Mouse (Mus musculus) limb, embryonic 12.5 days (tissue): Measurements from ENCODE around the gene Ppm1m. TPM values are rescaled to one million over a fixed set of nuclear protein-coding genes. Genes with fewer than 3 reads are reported as not detected.

ENCODE experiments used
- ATAC-seq: fragments of 200-750 bp; cut with Nextera tagmentation; 2 replicates; pipeline ENCODE4 v1.8.0; 2017; ENCODE audit warnings: low read depth, moderate TSS enrichment; ENCODE audit not compliant: insufficient number of reproducible peaks, insufficient read depth, low FRiP score, low TSS enrichment
- H3K27ac ChIP-seq: fragments of 300-500 bp; sonication (generic); 2 replicates; pipeline ENCODE4 v1.5.1; 2016; ENCODE audit warnings: mild to moderate bottlenecking, moderate library complexity
- H3K27me3 ChIP-seq: fragments of 300-500 bp; sonication (generic); 2 replicates; pipeline ENCODE4 v1.6.1; 2016; ENCODE audit warnings: mild to moderate bottlenecking, moderate library complexity
- H3K36me3 ChIP-seq: fragments of 300-500 bp; sonication (generic); 2 replicates; pipeline ENCODE4 v1.6.1; 2016; ENCODE audit warnings: mild to moderate bottlenecking, moderate library complexity
- H3K4me1 ChIP-seq: fragments of 300-500 bp; sonication (generic); replicated peaks from 2 replicates; pipeline ENCODE4 v1.6.1; 2016
- H3K4me2 ChIP-seq: fragments of 300-500 bp; sonication (generic); 2 replicates; pipeline ENCODE4 v1.6.1; 2016; ENCODE audit warnings: mild to moderate bottlenecking, moderate library complexity
- H3K4me3 ChIP-seq: fragments of 300-500 bp; sonication (generic); replicated peaks from 2 replicates; pipeline ENCODE4 v1.5.1; 2016; ENCODE audit warnings: mild to moderate bottlenecking
- H3K9ac ChIP-seq: fragments of 300-500 bp; sonication (generic); replicated peaks from 2 replicates; pipeline ENCODE4 v1.6.1; 2016; ENCODE audit warnings: mild to moderate bottlenecking, moderate library complexity
- H3K9me3 ChIP-seq: fragments of 300-500 bp; sonication (generic); 2 replicates; pipeline ENCODE4 v1.6.1; 2016; ENCODE audit warnings: mild to moderate bottlenecking, moderate library complexity
- WGBS: fragments of 180-500 bp; shearing (Covaris S2); methylation state at CpG from one replicate; pipeline ENCODE4 v1.1.7; 2016; 5-methylcytosine and 5-hydroxymethylcytosine counted together
- polyA plus RNA-seq: library from polyadenylated mRNA; unstranded; fragments of >200 nt; fragmentation: Nextera tagmentation; extraction: Ambion mirVana; gene quantifications from 2 replicates; pipeline ENCODE4 v1.2.1, GENCODE M21; 2016

The Ppm1m gene
- polyA plus RNA-seq, 1 experiment from 2014 or later: 60.7 TPM

DNA sequence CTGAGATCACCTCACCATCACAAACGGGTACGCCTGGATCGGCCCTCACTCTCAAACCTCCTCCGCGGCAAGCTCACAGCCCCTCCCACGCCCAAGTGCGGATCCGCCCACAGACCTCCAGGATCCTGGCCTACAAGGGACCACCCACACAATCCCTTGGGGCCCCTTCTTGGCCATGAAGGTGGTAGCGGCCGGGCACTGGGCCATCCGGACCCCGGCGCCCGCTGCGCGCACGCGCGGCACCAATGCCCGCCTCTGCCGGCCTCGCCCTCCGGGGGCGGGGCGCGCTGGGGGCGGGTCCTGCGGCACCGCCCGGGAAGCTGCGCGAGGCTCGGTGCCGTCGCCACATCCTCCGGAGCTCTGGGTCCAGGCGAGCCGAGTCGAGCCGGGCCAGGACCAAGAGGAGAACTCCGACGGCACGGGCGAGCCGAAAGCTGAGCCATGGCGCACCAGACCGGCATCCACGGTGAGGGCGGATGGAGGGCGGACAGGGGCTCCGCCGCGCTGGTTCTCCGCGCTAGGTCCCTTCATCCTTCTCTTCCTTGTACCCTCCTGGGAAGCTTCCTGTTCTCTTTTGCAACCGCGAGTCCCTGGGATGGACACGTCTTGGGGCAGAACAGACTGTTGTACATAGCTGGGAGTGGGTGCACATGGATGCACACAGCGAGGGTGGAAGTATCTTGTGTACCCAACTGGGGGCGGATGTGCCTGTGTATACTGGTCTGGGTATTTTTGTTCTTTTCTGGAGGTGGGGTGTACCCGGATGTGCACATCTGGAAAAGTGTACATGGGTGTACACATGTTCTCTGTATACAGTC is 3.5 kb upstream of the Ppm1m start, which contains the start of gene Twf2:
Twf2 (plus strand) TSS at position 290 of the 818 bp plus-strand sequence.
- 1% methylated on average over 61 of the region's 61 CpGs for WGBS
- H3K27ac ChIP-seq: peak within 1 kb of the TSS; percentile 62; the same call in 1 of the 2 replicates
- peak within 1 kb of the TSS; percentile 54 for H3K4me2 ChIP-seq
- H3K9ac ChIP-seq: peak within 1 kb of the TSS; percentile 70
- H3K27me3 ChIP-seq: no peaks in the 10 kb centered on the region
- peak within 1 kb of the TSS; percentile 57 for H3K4me3 ChIP-seq
- peak; percentile 76 for ATAC-seq
- H3K9me3 ChIP-seq: no peaks in the 10 kb centered on the region
- H3K4me1 ChIP-seq: peaks cover 27% of the 10 kb centered on the region
- peaks cover 11% of the 10 kb centered on the region for H3K36me3 ChIP-seq

DNA sequence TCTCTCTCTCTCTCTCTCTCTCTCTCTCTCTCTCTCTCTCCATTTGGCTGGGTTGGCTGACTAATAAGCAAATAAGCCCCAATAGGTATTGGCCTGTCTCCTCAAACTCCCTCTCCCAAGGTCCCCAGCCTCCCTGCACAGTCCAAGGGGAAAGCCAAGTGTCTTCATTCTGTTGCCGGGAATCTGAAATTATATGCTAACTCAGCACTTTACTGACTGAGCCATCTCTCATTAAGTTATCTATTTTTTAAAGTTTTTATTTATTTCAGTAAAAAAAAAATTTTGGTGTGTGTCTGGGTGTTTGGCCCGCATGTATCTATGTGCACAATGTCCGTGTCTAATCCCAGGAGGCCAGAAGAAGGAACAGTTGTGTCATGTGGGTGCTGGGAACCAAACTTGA is 2.3 kb upstream of the Ppm1m start:
- H3K9me3 ChIP-seq: no peaks in the 10 kb centered on the region
- H3K4me2 ChIP-seq: peak overlapping the region; percentile 54
- ATAC-seq: no peak
- H3K27me3 ChIP-seq: no peaks in the 10 kb centered on the region
- no peak overlapping the region for H3K9ac ChIP-seq
- 78% methylated on average over 3 of the region's 3 CpGs for WGBS
- peak overlapping the region; percentile 57; the same call in 1 of the 2 replicates for H3K4me3 ChIP-seq
- H3K36me3 ChIP-seq: peaks cover 3% of the 10 kb centered on the region; the same call in 1 of the 2 replicates
- H3K4me1 ChIP-seq: peaks cover 38% of the 10 kb centered on the region
- H3K27ac ChIP-seq: peak overlapping the region; percentile 62; the same call in 1 of the 2 replicates

DNA sequence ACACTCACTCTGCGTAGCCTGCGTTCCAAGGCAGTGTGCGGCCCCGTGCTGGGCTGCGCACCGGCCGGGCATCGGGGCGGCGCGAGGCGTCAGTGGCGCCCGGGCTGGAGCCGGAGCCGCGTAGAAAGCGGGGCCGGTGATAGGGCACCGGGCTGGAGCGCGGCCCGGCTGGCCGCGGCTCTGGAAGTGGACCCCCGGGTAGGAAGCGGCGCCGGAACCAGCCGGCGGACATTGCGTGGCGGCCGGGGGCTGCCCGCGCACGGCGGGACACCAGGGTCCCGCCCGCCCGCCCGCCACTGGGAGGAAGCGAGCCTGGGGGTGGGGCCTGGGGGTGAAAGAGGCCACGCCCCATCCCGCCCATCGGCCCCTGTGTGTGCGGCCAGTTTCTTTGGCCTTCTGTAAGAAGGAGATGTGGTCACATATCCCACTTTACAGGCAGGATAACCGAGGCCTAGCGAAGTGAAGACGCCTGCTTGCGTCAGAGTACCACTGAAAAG is 536 bp downstream of the Ppm1m start:
- H3K27me3 ChIP-seq: no peaks in the 10 kb centered on the region
- WGBS: under 1% methylated on average over 47 of the region's 51 CpGs
- H3K9ac ChIP-seq: peak overlapping the region; percentile 79
- peaks cover 34% of the 10 kb centered on the region for H3K4me1 ChIP-seq
- H3K27ac ChIP-seq: 0 out of 2 replicates have a peak overlapping the region, but pooled peaks have one; percentile 41
- peak overlapping the region; percentile 73 for H3K4me3 ChIP-seq
- peaks cover 27% of the 10 kb centered on the region for H3K36me3 ChIP-seq
- ATAC-seq: peak; percentile 48
- peak overlapping the region; percentile 67 for H3K4me2 ChIP-seq
- no peaks in the 10 kb centered on the region for H3K9me3 ChIP-seq

GRCm38 (mm10) chr9:106197732-106198131 is 1.8 kb downstream of the Ppm1m start:
- WGBS: 89% methylated on average over 9 of the region's 9 CpGs
- ATAC-seq: no peak
- peak overlapping the region; percentile 67 for H3K4me2 ChIP-seq

DNA sequence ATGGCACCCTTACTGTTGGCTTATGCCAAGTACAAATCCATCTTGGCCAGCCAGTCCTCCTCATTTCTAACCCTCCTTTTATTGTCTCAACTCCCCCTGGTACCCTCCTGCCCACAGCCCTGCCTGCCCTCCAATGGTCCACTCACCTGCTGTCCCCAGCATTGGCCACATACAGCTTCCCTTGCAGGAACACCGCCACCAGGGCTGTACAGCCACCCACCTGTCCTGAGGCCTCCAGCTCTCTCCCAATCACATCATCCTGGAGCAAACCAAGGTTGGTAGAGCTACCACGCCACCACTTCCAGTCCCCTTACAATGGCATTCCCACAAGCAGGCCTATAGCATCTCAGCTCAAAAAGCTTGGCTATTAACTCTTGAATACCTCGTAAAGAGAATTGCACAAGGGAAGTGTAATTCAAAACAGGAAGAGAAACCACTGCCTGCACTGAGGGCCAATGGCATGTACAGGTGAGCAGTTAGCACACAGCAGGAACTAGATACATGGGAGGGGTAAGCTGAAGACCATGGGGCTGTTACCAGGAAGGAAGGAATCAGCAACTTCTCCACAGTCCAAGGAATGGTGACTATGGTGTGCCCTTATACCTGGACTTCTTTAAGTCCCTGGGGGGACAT is 2.3 kb downstream of the Ppm1m start:
- no peaks in the 10 kb centered on the region for H3K27me3 ChIP-seq
- ATAC-seq: no peak
- peaks cover 43% of the 10 kb centered on the region for H3K36me3 ChIP-seq
- H3K4me2 ChIP-seq: peak overlapping the region; percentile 67; the same call in 1 of the 2 replicates
- 76% methylated on average over 3 of the region's 3 CpGs for WGBS
- H3K9ac ChIP-seq: peak overlapping the region; percentile 37; the same call in 1 of the 2 replicates
- no peaks in the 10 kb centered on the region for H3K9me3 ChIP-seq
- peaks cover 24% of the 10 kb centered on the region for H3K4me1 ChIP-seq
- H3K27ac ChIP-seq: no peak overlapping the region
- H3K4me3 ChIP-seq: no peak overlapping the region

More at GRCm38 (mm10) chr9:106197732-106198131, 1.8 kb downstream of the Ppm1m start:
- Histone ChIP-seq H3K9me3 (no peaks in the 10 kb centered on the region), H3K4me3 (peak overlapping the region; percentile 73), H3K36me3 (peaks cover 38% of the 10 kb centered on the region), H3K4me1 (peaks cover 28% of the 10 kb centered on the region), H3K27ac (no peak overlapping the region), H3K9ac (peak overlapping the region; percentile 37; the same call in 1 of the 2 replicates), H3K27me3 (no peaks in the 10 kb centered on the region)

DNA sequence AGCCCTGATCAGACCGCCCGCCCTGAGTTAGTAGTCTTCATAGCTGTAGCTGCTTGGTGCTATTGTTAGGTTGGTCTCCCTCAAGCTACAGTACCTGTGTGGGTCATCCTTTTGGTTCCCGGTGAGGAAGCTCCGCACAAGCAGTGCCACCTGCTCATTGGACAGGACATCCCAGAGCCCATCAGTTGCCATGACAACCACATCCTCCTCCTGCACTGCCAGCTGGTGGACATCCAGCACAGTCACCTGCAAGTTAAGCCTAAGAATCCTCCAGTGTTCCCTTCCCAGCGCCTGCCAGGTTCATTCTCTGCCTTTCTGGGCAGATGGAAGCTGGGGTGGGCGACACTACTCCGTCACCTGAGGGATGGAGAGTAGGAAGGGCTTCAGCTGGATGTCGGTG is 3.9 kb downstream of the Ppm1m start:
- H3K9me3 ChIP-seq: no peaks in the 10 kb centered on the region
- peaks cover 21% of the 10 kb centered on the region for H3K4me1 ChIP-seq
- no peak for ATAC-seq
- H3K4me3 ChIP-seq: no peak overlapping the region
- no peak overlapping the region for H3K27ac ChIP-seq
- H3K27me3 ChIP-seq: no peaks in the 10 kb centered on the region
- H3K9ac ChIP-seq: no peak overlapping the region
- 87% methylated on average over 8 of the region's 8 CpGs for WGBS
- H3K4me2 ChIP-seq: no peak overlapping the region
- H3K36me3 ChIP-seq: peaks cover 58% of the 10 kb centered on the region

- Histone ChIP-seq H3K4me3 (no peak overlapping the region), H3K27me3 (no peaks in the 10 kb centered on the region), H3K36me3 (peaks cover 73% of the 10 kb centered on the region), H3K9me3 (no peaks in the 10 kb centered on the region), H3K9ac (no peak overlapping the region), H3K4me1 (peaks cover 17% of the 10 kb centered on the region), H3K4me2 (no peak overlapping the region), H3K27ac (no peak overlapping the region)
- 87% methylated on average over 8 of the region's 8 CpGs for WGBS
- ATAC-seq: no peak
Measured at GRCm38 (mm10) chr9:106193930-106194807, 5.4 kb downstream of the Ppm1m start.

DNA sequence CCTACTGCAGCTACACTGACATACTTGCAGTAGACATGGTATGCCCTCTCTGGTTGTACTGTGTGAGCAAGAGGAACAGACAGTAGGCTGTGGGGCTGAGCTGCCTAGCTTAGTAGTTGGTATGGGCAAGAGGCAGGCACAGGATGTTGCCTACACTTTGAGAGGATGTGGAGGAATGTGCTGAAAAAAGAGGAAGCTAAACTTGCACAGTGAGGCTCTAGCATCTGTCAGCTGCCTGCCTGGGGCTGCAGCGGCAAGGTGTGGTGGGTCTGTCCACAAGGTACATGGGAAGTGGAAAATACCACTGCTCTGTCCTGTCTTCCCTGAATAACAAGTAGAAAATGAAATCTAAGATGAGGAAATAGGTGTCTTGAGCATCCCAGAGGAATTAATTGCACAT is 6.5 kb downstream of the Ppm1m start:
- peaks cover 85% of the 10 kb centered on the region for H3K36me3 ChIP-seq
- peaks cover 11% of the 10 kb centered on the region for H3K4me1 ChIP-seq
- WGBS: 86% methylated on average over 1 of the region's 1 CpGs
- H3K27ac ChIP-seq: no peak overlapping the region
- no peaks in the 10 kb centered on the region for H3K27me3 ChIP-seq
- no peak overlapping the region for H3K9ac ChIP-seq
- no peaks in the 10 kb centered on the region for H3K9me3 ChIP-seq
- no peak overlapping the region for H3K4me2 ChIP-seq
- no peak for ATAC-seq
- no peak overlapping the region for H3K4me3 ChIP-seq

GRCm38 (mm10) chr9:106192024-106192423 is 7.5 kb downstream of the Ppm1m start:
- Histone ChIP-seq H3K9me3 (no peaks in the 10 kb centered on the region), H3K27me3 (no peaks in the 10 kb centered on the region), H3K4me1 (peaks cover under 1% of the 10 kb centered on the region), H3K4me3 (no peak overlapping the region), H3K9ac (no peak overlapping the region), H3K27ac (no peak overlapping the region), H3K36me3 (peaks cover 95% of the 10 kb centered on the region), H3K4me2 (no peak overlapping the region)
- no peak for ATAC-seq
- WGBS: 94% methylated on average over 8 of the region's 8 CpGs

- Histone ChIP-seq H3K9ac (no peak overlapping the region), H3K4me1 (no peaks in the 10 kb centered on the region), H3K27me3 (no peaks in the 10 kb centered on the region), H3K4me2 (no peak overlapping the region), H3K9me3 (no peaks in the 10 kb centered on the region), H3K4me3 (no peak overlapping the region), H3K36me3 (peaks cover 98% of the 10 kb centered on the region), H3K27ac (no peak overlapping the region)
- 93% methylated on average over 1 of the region's 1 CpGs for WGBS
- no peak for ATAC-seq
Measured at GRCm38 (mm10) chr9:106191355-106191754, 8.2 kb downstream of the Ppm1m start.
